Mouse (Mus musculus) hindbrain, postnatal 0 days (tissue): Measurements from ENCODE around the gene Tead2. TPM values are rescaled to one million over a fixed set of nuclear protein-coding genes. Genes with fewer than 3 reads are reported as not detected.

Source experiments
- ATAC-seq: fragments of 200-750 bp; cut with Nextera tagmentation; 2 replicates; pipeline ENCODE4 v1.8.0; 2017; ENCODE audit warnings: mild to moderate bottlenecking, moderate TSS enrichment, moderate library complexity
- DNase-seq: peaks from one replicate; pipeline ENCODE4 v3.0.0-alpha.2; 2015; ENCODE audit warnings: low spot score
- H3K27ac ChIP-seq: fragments of 300-500 bp; sonication (generic); 2 replicates; pipeline ENCODE4 v1.5.1; 2014; ENCODE audit warnings: mild to moderate bottlenecking
- H3K27me3 ChIP-seq: fragments of 300-500 bp; sonication (generic); 2 replicates; pipeline ENCODE4 v1.6.1; 2014; ENCODE audit warnings: low read length, mixed read lengths; ENCODE audit not compliant: insufficient read depth
- H3K36me3 ChIP-seq: fragments of 300-500 bp; sonication (generic); 2 replicates; pipeline ENCODE4 v1.6.1; 2014; ENCODE audit warnings: low read length, mixed read lengths; ENCODE audit not compliant: insufficient read depth
- H3K4me1 ChIP-seq: fragments of 300-500 bp; sonication (generic); 2 replicates; pipeline ENCODE4 v1.6.1; 2014; ENCODE audit warnings: antibody characterized with exemption, low read length, mixed read lengths; ENCODE audit not compliant: insufficient read depth
- H3K4me2 ChIP-seq: fragments of 300-500 bp; sonication (generic); 2 replicates; pipeline ENCODE4 v1.6.1; 2014; ENCODE audit warnings: low read depth, mild to moderate bottlenecking, low read length, moderate library complexity, mixed read lengths
- H3K4me3 ChIP-seq: fragments of 300-500 bp; sonication (generic); 2 replicates; pipeline ENCODE4 v1.5.1; 2014; ENCODE audit warnings: low read length
- H3K9ac ChIP-seq: fragments of 300-500 bp; sonication (generic); replicated peaks from 2 replicates; pipeline ENCODE4 v1.6.1; 2014; ENCODE audit warnings: mild to moderate bottlenecking, low read length, moderate library complexity, mixed read lengths
- H3K9me3 ChIP-seq: fragments of 300-500 bp; sonication (generic); 2 replicates; pipeline ENCODE4 v1.6.1; 2016; ENCODE audit warnings: low read length, mixed read lengths
- CTCF ChIP-seq: IDR thresholded peaks from 2 replicates; pipeline ENCODE4 v1.5.1; 2016; ENCODE audit warnings: antibody characterized with exemption, control low read depth, low read depth
- WGBS: fragments of 180-500 bp; shearing (Covaris S2); extraction: QIAGEN DNeasy Blood & Tissue Kit; methylation state at CpG from one replicate; pipeline ENCODE4 v1.1.7; 2014; 5-methylcytosine and 5-hydroxymethylcytosine counted together
- polyA plus RNA-seq: library from polyadenylated mRNA; unstranded; fragments of >200 nt; fragmentation: Nextera tagmentation; extraction: Ambion mirVana; gene quantifications from 2 replicates; pipeline ENCODE4 v1.2.1, GENCODE M21; 2015
- total RNA-seq: library from RNA; depleted of rRNA; stranded (reverse); fragments of >200 nt; gene quantifications from 2 replicates; pipeline ENCODE4 v1.2.3, GENCODE M21; 2014

The Tead2 gene
- total and polyA plus RNA-seq, 2 experiments from 2014 or later: 37.3 to 73.6 TPM

DNA sequence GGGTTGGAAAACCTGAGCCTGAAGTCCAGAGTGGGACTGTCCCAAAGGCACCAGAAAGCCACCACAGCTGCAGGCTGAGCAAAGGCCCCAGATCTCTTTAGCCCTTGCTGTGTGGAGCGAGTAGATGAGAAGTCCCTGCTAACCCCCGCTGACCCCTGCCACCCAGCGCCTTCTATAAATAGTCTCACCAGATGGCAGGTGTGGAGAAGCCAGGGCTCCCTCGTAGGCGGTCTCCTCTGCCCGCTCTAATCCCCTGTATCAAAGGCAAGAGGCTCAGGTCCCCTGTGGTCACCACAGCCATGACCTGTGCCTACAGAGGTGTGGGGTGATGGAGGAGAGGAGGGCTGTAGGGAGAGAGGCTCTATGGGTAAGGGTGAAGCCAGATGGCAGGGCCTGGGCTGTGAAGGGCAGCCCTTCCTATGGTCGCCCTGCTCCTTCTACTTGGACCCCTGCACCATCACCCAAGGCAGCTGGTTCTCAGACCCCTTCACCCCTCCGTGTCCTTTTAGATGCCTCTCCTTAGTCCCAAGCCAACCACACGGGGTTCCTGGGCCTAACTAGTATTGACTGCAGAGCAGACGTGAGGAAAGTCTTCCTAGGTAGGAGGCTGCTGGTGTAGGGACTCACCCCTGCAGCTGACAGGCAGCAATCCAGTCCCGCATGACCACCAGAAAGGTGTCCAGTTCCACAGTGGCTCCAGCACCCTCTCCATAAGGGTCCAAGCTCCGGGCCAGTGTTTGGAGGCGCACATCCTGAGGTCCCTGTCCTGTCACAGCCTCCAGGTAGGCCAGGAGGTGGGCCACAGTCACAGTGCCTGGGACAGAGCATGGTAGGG lies 20.0 kb upstream of the Tead2 start:
- no peaks in the 10 kb centered on the region for H3K27me3 ChIP-seq
- 57% methylated on average over 13 of the region's 13 CpGs for WGBS
- no peak overlapping the region for H3K9ac ChIP-seq
- no peaks in the 10 kb centered on the region for H3K36me3 ChIP-seq
- TF ChIP-seq CTCF: no peak
- DNase-seq: no peak
- H3K4me3 ChIP-seq: no peak overlapping the region
- no peak for ATAC-seq
- H3K27ac ChIP-seq: no peak overlapping the region
- no peaks in the 10 kb centered on the region for H3K9me3 ChIP-seq
- no peaks in the 10 kb centered on the region for H3K4me1 ChIP-seq
- H3K4me2 ChIP-seq: no peak overlapping the region

GRCm38 (mm10) chr7:45196176-45196535 lies 19.4 kb upstream of the Tead2 start:
- Histone ChIP-seq H3K4me2 (no peak overlapping the region), H3K9ac (no peak overlapping the region), H3K27ac (no peak overlapping the region), H3K27me3 (no peaks in the 10 kb centered on the region), H3K9me3 (no peaks in the 10 kb centered on the region), H3K4me1 (no peaks in the 10 kb centered on the region), H3K4me3 (no peak overlapping the region), H3K36me3 (no peaks in the 10 kb centered on the region)
- WGBS: 83% methylated on average over 4 of the region's 4 CpGs
- DNase-seq (no peak), ATAC-seq (no peak)
- TF ChIP-seq CTCF: no peak

GRCm38 (mm10) chr7:45196994-45197393 lies 18.6 kb upstream of the Tead2 start:
- Histone ChIP-seq H3K27ac (no peak overlapping the region), H3K36me3 (no peaks in the 10 kb centered on the region), H3K9ac (no peak overlapping the region), H3K4me1 (no peaks in the 10 kb centered on the region), H3K4me3 (no peak overlapping the region), H3K4me2 (no peak overlapping the region), H3K9me3 (no peaks in the 10 kb centered on the region), H3K27me3 (no peaks in the 10 kb centered on the region)
- WGBS: 77% methylated on average over 5 of the region's 5 CpGs
- DNase-seq: no peak
- no peak for TF ChIP-seq CTCF
- ATAC-seq: no peak

DNA sequence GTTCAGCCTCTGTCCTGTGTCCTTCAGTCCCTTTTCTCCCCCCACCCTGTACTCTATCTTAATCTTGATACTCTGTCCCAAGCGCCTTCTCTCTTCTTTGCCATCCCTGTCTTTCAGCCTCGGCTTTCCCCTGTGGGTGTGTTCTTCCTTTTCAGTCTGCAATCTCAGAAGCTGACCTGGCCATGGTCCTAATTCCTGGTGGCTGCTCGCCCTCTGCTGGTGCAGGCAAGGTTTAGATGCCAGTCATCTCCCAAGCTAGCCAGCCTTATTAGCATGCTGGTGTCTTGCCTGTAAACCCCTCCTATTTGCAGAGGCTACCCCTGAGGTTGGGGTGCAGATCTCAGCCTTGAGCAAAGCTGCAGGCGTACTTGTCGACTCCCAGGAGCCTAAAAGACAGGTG lies 17.1 kb upstream of the Tead2 start:
- no peak overlapping the region for H3K4me2 ChIP-seq
- H3K36me3 ChIP-seq: no peaks in the 10 kb centered on the region
- no peaks in the 10 kb centered on the region for H3K9me3 ChIP-seq
- H3K27ac ChIP-seq: no peak overlapping the region
- no peak overlapping the region for H3K9ac ChIP-seq
- DNase-seq (peak; percentile 91), ATAC-seq (peak; percentile 60; the same call in 1 of the 2 replicates)
- peak; percentile 95 for TF ChIP-seq CTCF
- no peak overlapping the region for H3K4me3 ChIP-seq
- WGBS: 11% methylated on average over 5 of the region's 5 CpGs
- no peaks in the 10 kb centered on the region for H3K27me3 ChIP-seq
- H3K4me1 ChIP-seq: no peaks in the 10 kb centered on the region

GRCm38 (mm10) chr7:45198961-45199360 lies 16.6 kb upstream of the Tead2 start:
- Histone ChIP-seq H3K4me1 (no peaks in the 10 kb centered on the region), H3K36me3 (no peaks in the 10 kb centered on the region), H3K9ac (no peak overlapping the region), H3K27ac (no peak overlapping the region), H3K27me3 (no peaks in the 10 kb centered on the region), H3K4me3 (no peak overlapping the region), H3K4me2 (no peak overlapping the region), H3K9me3 (no peaks in the 10 kb centered on the region)
- DNase-seq (no peak), ATAC-seq (no peak)
- TF ChIP-seq CTCF: no peak
- WGBS: 82% methylated on average over 11 of the region's 11 CpGs

DNA sequence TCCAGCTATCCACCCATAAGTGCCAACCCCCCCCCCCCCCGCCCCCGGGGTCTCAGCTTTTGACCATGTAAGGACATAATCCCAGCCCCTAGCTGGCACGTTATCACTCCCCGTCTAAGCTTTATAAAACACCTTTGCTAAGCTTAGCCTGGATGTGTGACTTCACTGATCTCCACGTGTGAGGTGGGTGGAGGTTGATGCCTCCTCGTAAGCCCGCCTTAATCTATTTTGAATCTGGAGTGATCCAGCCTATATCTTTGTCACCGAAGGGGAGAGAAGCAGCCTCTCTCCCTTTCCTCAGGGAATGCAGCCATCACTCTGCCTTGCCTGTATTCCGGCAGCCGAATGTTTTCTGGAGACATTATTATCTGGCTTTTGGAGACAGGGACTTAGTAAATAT lies 12.9 kb upstream of the Tead2 start:
- no peak for DNase-seq
- Histone ChIP-seq H3K27ac (no peak overlapping the region), H3K4me2 (no peak overlapping the region), H3K27me3 (no peaks in the 10 kb centered on the region), H3K9ac (no peak overlapping the region), H3K4me3 (no peak overlapping the region), H3K9me3 (no peaks in the 10 kb centered on the region), H3K36me3 (no peaks in the 10 kb centered on the region), H3K4me1 (no peaks in the 10 kb centered on the region)
- WGBS: 73% methylated on average over 10 of the region's 10 CpGs
- no peak for ATAC-seq
- no peak for TF ChIP-seq CTCF
